ENCODE assay signal across 9 mouse cellular contexts in the genomic region with DNA sequence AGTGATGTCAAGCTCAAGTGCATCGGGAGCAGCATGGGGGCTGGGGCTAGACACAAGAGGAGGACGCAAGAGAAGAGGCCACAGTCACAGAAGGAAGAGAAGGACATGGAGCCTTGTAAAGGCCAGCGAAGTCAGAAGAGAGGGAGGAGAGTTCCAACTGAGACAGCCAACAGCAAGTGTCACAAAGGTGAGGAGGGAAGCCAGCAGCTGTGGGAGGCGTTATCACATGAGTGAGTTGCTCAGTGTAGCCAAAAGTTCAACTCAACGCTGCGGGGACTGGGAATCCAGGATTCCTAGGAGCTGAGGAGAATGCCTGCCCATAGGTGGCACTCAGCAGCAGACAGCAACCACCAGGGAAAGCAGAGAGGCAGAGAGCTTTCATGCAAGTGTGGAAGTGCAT. TPM values are rescaled to one million over a fixed set of nuclear protein-coding genes. Genes with fewer than 3 reads are reported as not detected.
DNase-seq lines count a peak whose midpoint lies in the region; ATAC-seq lines count a peak whose summit lies in the region.
"Had no signal": no experiment of that assay in that cellular context is flagged by ENCODE, and none has a peak within 500 bp of the region (broad histone marks: within the 10 kb centered on the region; RNA-seq: fewer than 3 reads in every experiment).

No protein-coding gene starts in this region.

- H3K4me1 ChIP-seq in intestine, embryonic 16.5 days (ENCODE audit: control insufficient read depth, insufficient read depth, low read length), result 0 out of 2 replicates have a peak, but pooled peaks cover 3% of the 10 kb centered on the region
- 0 out of 2 replicates have a peak, but pooled peaks cover 2% of the 10 kb centered on the region for H3K4me1 ChIP-seq in intestine, embryonic 15.5 days (replicated peaks)
- H3K4me1 ChIP-seq in embryonic facial prominence, embryonic 12.5 days, result peaks cover 15% of the 10 kb centered on the region
- peaks cover 14% of the 10 kb centered on the region for H3K4me1 ChIP-seq in hindbrain, embryonic 14.5 days (replicated peaks; ENCODE audit: control insufficient read depth, insufficient read depth, low read length)
- H3K4me1 ChIP-seq in lung, embryonic 16.5 days (replicated peaks; ENCODE audit: control insufficient read depth, insufficient read depth, low read length), result peaks cover 13% of the 10 kb centered on the region

- no peaks in the 10 kb centered on the region for H3K27me3 ChIP-seq in intestine, embryonic 16.5 days (replicated peaks; ENCODE audit: control insufficient read depth, insufficient read depth, low read length)
- no peaks in the 10 kb centered on the region for H3K27me3 ChIP-seq in intestine, embryonic 15.5 days (replicated peaks)
- no peaks in the 10 kb centered on the region for H3K27me3 ChIP-seq in embryonic facial prominence, embryonic 12.5 days
- H3K27me3 ChIP-seq in hindbrain, embryonic 14.5 days (ENCODE audit: control insufficient read depth, insufficient read depth, low read length), result no peaks in the 10 kb centered on the region
- H3K27me3 ChIP-seq in lung, embryonic 16.5 days (ENCODE audit: control insufficient read depth, insufficient read depth, low read depth, low read length), result no peaks in the 10 kb centered on the region
- H3K27me3 ChIP-seq: Patski had no signal

- 0 out of 2 replicates have a peak overlapping the region, but pooled peaks have one; percentile 4 for H3K9ac ChIP-seq in intestine, embryonic 16.5 days (ENCODE audit: low read depth, low read length)
- no peak overlapping the region; the same call in 1 of the 2 replicates for H3K9ac ChIP-seq in intestine, embryonic 15.5 days
- H3K9ac ChIP-seq in embryonic facial prominence, embryonic 12.5 days, result no peak overlapping the region
- no peak overlapping the region for H3K9ac ChIP-seq in hindbrain, embryonic 14.5 days
- H3K9ac ChIP-seq in lung, embryonic 16.5 days (ENCODE audit: low read length), result 0 out of 2 replicates have a peak overlapping the region, but pooled peaks have one; percentile 5

- H3K9me3 ChIP-seq in intestine, embryonic 16.5 days (ENCODE audit: control insufficient read depth, low read length), result no peaks in the 10 kb centered on the region
- H3K9me3 ChIP-seq in intestine, embryonic 15.5 days, result no peaks in the 10 kb centered on the region
- H3K9me3 ChIP-seq in embryonic facial prominence, embryonic 12.5 days, result no peaks in the 10 kb centered on the region
- H3K9me3 ChIP-seq in hindbrain, embryonic 14.5 days (ENCODE audit: control insufficient read depth, low read length), result no peaks in the 10 kb centered on the region
- no peaks in the 10 kb centered on the region for H3K9me3 ChIP-seq in lung, embryonic 16.5 days (ENCODE audit: control insufficient read depth, low read length)

- no peak overlapping the region for H3K4me3 ChIP-seq in intestine, embryonic 16.5 days (ENCODE audit: low read length)
- no peak overlapping the region for H3K4me3 ChIP-seq in intestine, embryonic 15.5 days (replicated peaks)
- H3K4me3 ChIP-seq in embryonic facial prominence, embryonic 12.5 days, result no peak overlapping the region
- no peak overlapping the region for H3K4me3 ChIP-seq in hindbrain, embryonic 14.5 days (replicated peaks; ENCODE audit: low read length)
- no peak overlapping the region for H3K4me3 ChIP-seq in lung, embryonic 16.5 days (ENCODE audit: low read length)

- DNase-seq in hindbrain, embryonic 14.5 days (ENCODE audit: low spot score), result no peak
- DNase-seq in urinary bladder, postnatal 14 days (ENCODE audit: low spot score), result no peak
- no peak for DNase-seq in layer of hippocampus, adult 8-10 months (ENCODE audit: low spot score in 2 of 2)

- H3K27ac ChIP-seq in intestine, embryonic 16.5 days (ENCODE audit: low read length), result no peak overlapping the region
- no peak overlapping the region for H3K27ac ChIP-seq in intestine, embryonic 15.5 days
- H3K27ac ChIP-seq in embryonic facial prominence, embryonic 12.5 days, result peak overlapping the region; percentile 57; the same call in 1 of the 2 replicates
- peak overlapping the region; percentile 67; the same call in 1 of the 2 replicates for H3K27ac ChIP-seq in hindbrain, embryonic 14.5 days
- no peak overlapping the region for H3K27ac ChIP-seq in lung, embryonic 16.5 days (ENCODE audit: low read length)

- 43% methylated on average over 6 of the region's 6 CpGs for WGBS in intestine, embryonic 16.5 days
- WGBS in intestine, embryonic 15.5 days, result 47% methylated on average over 6 of the region's 6 CpGs
- WGBS in embryonic facial prominence, embryonic 12.5 days, result 43% methylated on average over 6 of the region's 6 CpGs
- WGBS in hindbrain, embryonic 14.5 days, result 27% methylated on average over 6 of the region's 6 CpGs
- WGBS in lung, embryonic 16.5 days, result 23% methylated on average over 6 of the region's 6 CpGs

- H3K36me3 ChIP-seq in intestine, embryonic 16.5 days (ENCODE audit: control insufficient read depth, insufficient read depth, low read length), result 0 out of 2 replicates have a peak, but pooled peaks cover 3% of the 10 kb centered on the region
- H3K36me3 ChIP-seq in intestine, embryonic 15.5 days, result peaks cover 4% of the 10 kb centered on the region; the same call in 1 of the 2 replicates
- peaks cover 33% of the 10 kb centered on the region for H3K36me3 ChIP-seq in embryonic facial prominence, embryonic 12.5 days
- H3K36me3 ChIP-seq in hindbrain, embryonic 14.5 days (replicated peaks; ENCODE audit: control insufficient read depth, insufficient read depth), result peaks cover under 1% of the 10 kb centered on the region; the same call in 1 of the 2 replicates
- H3K36me3 ChIP-seq in lung, embryonic 16.5 days (ENCODE audit: control insufficient read depth, insufficient read depth, low read length), result peaks cover 11% of the 10 kb centered on the region; the same call in 1 of the 2 replicates

- ATAC-seq in intestine, embryonic 16.5 days, result no peak
- ATAC-seq in intestine, embryonic 15.5 days, result no peak
- no peak for ATAC-seq in embryonic facial prominence, embryonic 12.5 days (ENCODE audit: insufficient number of reproducible peaks, insufficient read depth, low FRiP score, low TSS enrichment)
- peak; percentile 4; the same call in 1 of the 2 replicates for ATAC-seq in hindbrain, embryonic 14.5 days (ENCODE audit: low FRiP score)
- ATAC-seq in lung, embryonic 16.5 days (ENCODE audit: low read depth), result peak; percentile 16; the same call in 1 of the 2 replicates
- no peak for ATAC-seq in megakaryocyte, adult 5-6 weeks (ENCODE audit: poor library complexity, severe bottlenecking)
- ATAC-seq: Patski had no signal

- H3K4me2 ChIP-seq in intestine, embryonic 16.5 days (ENCODE audit: low read depth, low read length), result no peak overlapping the region
- no peak overlapping the region for H3K4me2 ChIP-seq in intestine, embryonic 15.5 days (replicated peaks)
- no peak overlapping the region for H3K4me2 ChIP-seq in embryonic facial prominence, embryonic 12.5 days (replicated peaks)
- no peak overlapping the region for H3K4me2 ChIP-seq in hindbrain, embryonic 14.5 days (replicated peaks)
- no peak overlapping the region for H3K4me2 ChIP-seq in lung, embryonic 16.5 days (ENCODE audit: low read depth, low read length)

RNA-seq across cellular contexts. Expression of gene Katnal1, which starts 19.7 kb away (rescaled TPM):
- 6.4 and 6.9 TPM in 2 replicates for polyA plus RNA-seq in intestine, embryonic 16.5 days (2015; fragmentation: Nextera tagmentation; extraction: Ambion mirVana)
- 8.1 and 9.5 TPM in 2 replicates for polyA plus RNA-seq in intestine, embryonic 15.5 days (2015; fragmentation: Nextera tagmentation; extraction: Ambion mirVana)
- 25.4 and 25.7 TPM in 2 replicates for polyA plus RNA-seq in embryonic facial prominence, embryonic 12.5 days (2016; fragmentation: Nextera tagmentation; extraction: Ambion mirVana)
- 38.0 and 40.9 TPM in 2 replicates for polyA plus RNA-seq in hindbrain, embryonic 14.5 days (2014; fragmentation: Nextera tagmentation; extraction: Ambion mirVana)
- 11.0 and 11.7 TPM in 2 replicates for polyA plus RNA-seq in lung, embryonic 16.5 days (2015; fragmentation: Nextera tagmentation; extraction: Ambion mirVana)
- 1.8 and 3.1 TPM in 2 replicates for total RNA-seq in megakaryocyte, adult 5-6 weeks (2015)
- total RNA-seq in megakaryocyte, adult 5-6 weeks (2017), result 2.4 and 2.5 TPM in 2 replicates
- total RNA-seq in layer of hippocampus, adult 8-10 months (2022), result 10 to 100 TPM; 55.4 to 73.6 (median 64.1) TPM

Comparison
In these comparisons a context has a peak if more than half of its experiments do, and no peak if none do; other contexts are left out.
1. H3K9ac ChIP-seq: peak in intestine, embryonic 16.5 days (single experiment) and lung, embryonic 16.5 days (single experiment); none in intestine, embryonic 15.5 days (single experiment), embryonic facial prominence, embryonic 12.5 days (single experiment) and hindbrain, embryonic 14.5 days (single experiment).
2. ATAC-seq: peak in hindbrain, embryonic 14.5 days (single experiment) and lung, embryonic 16.5 days (single experiment); none in intestine, embryonic 16.5 days (single experiment), intestine, embryonic 15.5 days (single experiment), embryonic facial prominence, embryonic 12.5 days (single experiment) and megakaryocyte, adult 5-6 weeks (single experiment).
3. H3K27ac ChIP-seq: peak in embryonic facial prominence, embryonic 12.5 days (single experiment) and hindbrain, embryonic 14.5 days (single experiment); none in intestine, embryonic 16.5 days (single experiment), intestine, embryonic 15.5 days (single experiment) and lung, embryonic 16.5 days (single experiment).